Mouse (Mus musculus) kidney, postnatal 0 days (tissue): ENCODE data around the gene Dnm2. TPM values are rescaled to one million over a fixed set of nuclear protein-coding genes. Genes with fewer than 3 reads are reported as not detected.

Source experiments
- ATAC-seq: fragments of 200-750 bp; cut with Nextera tagmentation; replicated peaks from 2 replicates; pipeline ENCODE4 v1.8.0; 2017; ENCODE audit warnings: low read depth, moderate number of reproducible peaks, moderate TSS enrichment, moderate library complexity; ENCODE audit not compliant: low FRiP score
- DNase-seq: peaks from one replicate; pipeline ENCODE4 v3.0.0-alpha.2; 2016; ENCODE audit warnings: low spot score
- H3K27ac ChIP-seq: fragments of 300-500 bp; sonication (generic); 2 replicates; pipeline ENCODE4 v1.5.1; 2014; ENCODE audit warnings: mild to moderate bottlenecking
- H3K27me3 ChIP-seq: fragments of 300-500 bp; sonication (generic); 2 replicates; pipeline ENCODE4 v1.6.1; 2014; ENCODE audit warnings: low read length, mixed read lengths; ENCODE audit not compliant: insufficient read depth
- H3K36me3 ChIP-seq: fragments of 300-500 bp; sonication (generic); 2 replicates; pipeline ENCODE4 v1.6.1; 2014; ENCODE audit warnings: low read length, mixed read lengths; ENCODE audit not compliant: insufficient read depth
- H3K4me1 ChIP-seq: fragments of 300-500 bp; sonication (generic); replicated peaks from 2 replicates; pipeline ENCODE4 v1.6.1; 2014; ENCODE audit warnings: antibody characterized with exemption, low read length, mixed read lengths; ENCODE audit not compliant: insufficient read depth
- H3K4me2 ChIP-seq: fragments of 300-500 bp; sonication (generic); 2 replicates; pipeline ENCODE4 v1.6.1; 2014; ENCODE audit warnings: mild to moderate bottlenecking, low read length, moderate library complexity, mixed read lengths
- H3K4me3 ChIP-seq: fragments of 300-500 bp; sonication (generic); replicated peaks from 2 replicates; pipeline ENCODE4 v1.5.1; 2014; ENCODE audit warnings: low read depth, low read length
- H3K9ac ChIP-seq: fragments of 300-500 bp; sonication (generic); 2 replicates; pipeline ENCODE4 v1.6.1; 2014; ENCODE audit warnings: low read depth, low read length
- H3K9me3 ChIP-seq: fragments of 300-500 bp; sonication (generic); replicated peaks from 2 replicates; pipeline ENCODE4 v1.6.1; 2016; ENCODE audit warnings: low read length, inconsistent platforms, mixed read lengths
- CTCF ChIP-seq: IDR thresholded peaks from 2 replicates; pipeline ENCODE4 v1.5.1; 2016; ENCODE audit warnings: antibody characterized with exemption, low read depth, mild to moderate bottlenecking, moderate library complexity
- WGBS: fragments of 180-500 bp; shearing (Covaris S2); extraction: QIAGEN DNeasy Blood & Tissue Kit; methylation state at CpG from one replicate; pipeline ENCODE4 v1.1.7; 2014; 5-methylcytosine and 5-hydroxymethylcytosine counted together
- polyA plus RNA-seq: library from polyadenylated mRNA; unstranded; fragments of >200 nt; fragmentation: Nextera tagmentation; extraction: Ambion mirVana; gene quantifications from 2 replicates; pipeline ENCODE4 v1.2.1, GENCODE M21; 2015

Gene Dnm2
- polyA plus RNA-seq, 1 experiment from 2014 or later = 68.0 TPM

- no peak for ATAC-seq
- Histone ChIP-seq H3K36me3 (peaks cover 93% of the 10 kb centered on the region), H3K4me3 (no peak overlapping the region), H3K9me3 (no peaks in the 10 kb centered on the region), H3K4me2 (no peak overlapping the region), H3K4me1 (no peaks in the 10 kb centered on the region), H3K9ac (no peak overlapping the region), H3K27ac (no peak overlapping the region), H3K27me3 (no peaks in the 10 kb centered on the region)
- DNase-seq = no peak
- 90% methylated on average over 3 of the region's 3 CpGs for WGBS
- TF ChIP-seq CTCF = no peak
Measured at GRCm38 (mm10) chr9:21397170-21397569, 27.5 kb upstream of the Dnm2 start.

GRCm38 (mm10) chr9:21401042-21401441, 23.7 kb upstream of the Dnm2 start:
- no peak overlapping the region for H3K4me3 ChIP-seq
- H3K9ac ChIP-seq = no peak overlapping the region
- H3K36me3 ChIP-seq = peaks cover 92% of the 10 kb centered on the region
- H3K27me3 ChIP-seq = no peaks in the 10 kb centered on the region
- no peak overlapping the region for H3K27ac ChIP-seq
- H3K4me2 ChIP-seq = no peak overlapping the region
- ATAC-seq (no peak), DNase-seq (no peak)
- TF ChIP-seq CTCF = no peak
- no peaks in the 10 kb centered on the region for H3K9me3 ChIP-seq
- WGBS = 92% methylated on average over 9 of the region's 9 CpGs
- H3K4me1 ChIP-seq = no peaks in the 10 kb centered on the region

GRCm38 (mm10) chr9:21402764-21403253, 21.9 kb upstream of the Dnm2 start:
- WGBS = 85% methylated on average over 11 of the region's 11 CpGs
- no peak overlapping the region for H3K4me2 ChIP-seq
- H3K36me3 ChIP-seq = peaks cover 87% of the 10 kb centered on the region
- TF ChIP-seq CTCF = no peak
- no peak for DNase-seq
- no peak overlapping the region for H3K27ac ChIP-seq
- no peak overlapping the region for H3K9ac ChIP-seq
- H3K4me1 ChIP-seq = no peaks in the 10 kb centered on the region
- no peak for ATAC-seq
- H3K4me3 ChIP-seq = no peak overlapping the region
- H3K9me3 ChIP-seq = no peaks in the 10 kb centered on the region
- H3K27me3 ChIP-seq = no peaks in the 10 kb centered on the region

GRCm38 (mm10) chr9:21403745-21404144, 21.0 kb upstream of the Dnm2 start:
- ATAC-seq (no peak), DNase-seq (no peak)
- H3K27ac ChIP-seq = no peak overlapping the region
- no peak overlapping the region for H3K4me2 ChIP-seq
- TF ChIP-seq CTCF = no peak
- H3K4me3 ChIP-seq = no peak overlapping the region
- WGBS = 94% methylated on average over 5 of the region's 5 CpGs
- H3K4me1 ChIP-seq = no peaks in the 10 kb centered on the region
- H3K9me3 ChIP-seq = no peaks in the 10 kb centered on the region
- H3K9ac ChIP-seq = no peak overlapping the region
- H3K27me3 ChIP-seq = no peaks in the 10 kb centered on the region
- peaks cover 77% of the 10 kb centered on the region for H3K36me3 ChIP-seq

GRCm38 (mm10) chr9:21405525-21405924, 19.2 kb upstream of the Dnm2 start:
- H3K27ac ChIP-seq = no peak overlapping the region
- H3K4me2 ChIP-seq = no peak overlapping the region
- WGBS = 65% methylated on average over 4 of the region's 4 CpGs

GRCm38 (mm10) chr9:21407951-21408350, 16.8 kb upstream of the Dnm2 start:
- Histone ChIP-seq H3K4me2 (no peak overlapping the region), H3K9me3 (no peaks in the 10 kb centered on the region), H3K27ac (no peak overlapping the region), H3K9ac (no peak overlapping the region), H3K36me3 (peaks cover 40% of the 10 kb centered on the region), H3K4me1 (no peaks in the 10 kb centered on the region), H3K27me3 (no peaks in the 10 kb centered on the region), H3K4me3 (no peak overlapping the region)
- DNase-seq (peak; percentile 66), ATAC-seq (no peak; the same call in 1 of the 2 replicates)
- TF ChIP-seq CTCF = no peak
- WGBS = 14% methylated on average over 4 of the region's 4 CpGs

More at GRCm38 (mm10) chr9:21405525-21405924, 19.2 kb upstream of the Dnm2 start:
- Histone ChIP-seq H3K36me3 (peaks cover 61% of the 10 kb centered on the region), H3K9ac (no peak overlapping the region), H3K9me3 (no peaks in the 10 kb centered on the region), H3K4me3 (no peak overlapping the region), H3K27me3 (no peaks in the 10 kb centered on the region), H3K4me1 (no peaks in the 10 kb centered on the region)
- ATAC-seq = no peak
- no peak for DNase-seq
- TF ChIP-seq CTCF = no peak

- DNase-seq (no peak), ATAC-seq (no peak)
- Histone ChIP-seq H3K4me3 (no peak overlapping the region), H3K4me1 (no peaks in the 10 kb centered on the region), H3K27me3 (no peaks in the 10 kb centered on the region), H3K9me3 (no peaks in the 10 kb centered on the region), H3K4me2 (no peak overlapping the region), H3K27ac (no peak overlapping the region), H3K36me3 (peaks cover 35% of the 10 kb centered on the region), H3K9ac (no peak overlapping the region)
- no peak for TF ChIP-seq CTCF
- 69% methylated on average over 7 of the region's 7 CpGs for WGBS
Measured at GRCm38 (mm10) chr9:21408624-21409023, 16.1 kb upstream of the Dnm2 start.
